Mouse (Mus musculus) megakaryocyte, embryonic 14.5 days (primary cell): Measurements from ENCODE around the gene Gm11992.

Source experiments
- FLI1 ChIP-seq: IDR thresholded peaks from 2 replicates; pipeline ENCODE4 v1.6.1; 2012; ENCODE audit warnings: low read length, inconsistent platforms, mixed read lengths
- GATA1 ChIP-seq: IDR thresholded peaks from 3 replicates; pipeline ENCODE4 v1.6.1; 2012; ENCODE audit warnings: mixed read lengths, low read length, inconsistent platforms, borderline replicate concordance

DNA sequence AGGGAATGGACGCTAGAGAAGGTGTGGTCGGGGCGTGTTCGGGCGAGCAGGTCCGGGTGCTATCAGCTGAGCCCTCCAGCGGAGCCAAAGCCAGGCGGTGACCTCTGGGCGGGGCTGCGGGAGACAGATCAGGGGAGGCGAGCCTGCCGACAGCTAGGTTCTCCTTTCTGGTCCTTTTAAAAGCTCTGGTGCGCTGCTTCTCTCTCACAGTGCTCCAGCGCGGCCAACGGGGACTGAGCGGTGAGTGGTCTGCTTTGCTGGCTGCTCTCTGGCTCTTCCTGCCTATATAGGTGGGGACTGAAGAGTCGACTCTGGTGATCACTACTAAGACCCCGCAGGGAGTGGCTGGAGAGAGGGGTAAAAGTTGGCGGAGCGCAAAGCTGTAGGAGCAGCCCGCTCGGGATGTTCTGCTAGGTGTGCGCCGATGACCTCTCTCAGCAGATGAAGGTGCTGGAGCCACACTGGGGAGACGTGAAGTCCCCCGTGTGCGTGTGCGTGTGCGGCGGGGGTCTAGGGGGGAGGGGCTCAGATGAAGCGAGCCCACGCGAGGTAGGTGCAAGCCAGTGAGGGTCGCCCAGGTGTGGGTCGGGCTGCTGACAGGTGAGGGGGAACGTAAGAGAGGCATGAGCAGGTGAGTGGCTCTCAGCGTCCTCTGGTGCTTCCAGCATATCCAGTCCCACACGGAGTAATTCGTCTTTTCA lies 70.2 kb downstream of the Gm11992 start:
- no peak for TF ChIP-seq FLI1
- TF ChIP-seq GATA1: no peak
